Mouse (Mus musculus) cerebellum, adult 9-10 months (tissue): ENCODE data around the gene Bach1.
A peak's percentile ranks its signal among the peaks of the same experiment; 100 is the strongest.

Experiments used
- DNase-seq: peaks from one replicate; pipeline ENCODE4 v3.0.0; 2022

Bach1 gene

GRCm38 (mm10) chr16:87715221-87715620, 16.5 kb downstream of the Bach1 start:
- no peak for DNase-seq

DNA sequence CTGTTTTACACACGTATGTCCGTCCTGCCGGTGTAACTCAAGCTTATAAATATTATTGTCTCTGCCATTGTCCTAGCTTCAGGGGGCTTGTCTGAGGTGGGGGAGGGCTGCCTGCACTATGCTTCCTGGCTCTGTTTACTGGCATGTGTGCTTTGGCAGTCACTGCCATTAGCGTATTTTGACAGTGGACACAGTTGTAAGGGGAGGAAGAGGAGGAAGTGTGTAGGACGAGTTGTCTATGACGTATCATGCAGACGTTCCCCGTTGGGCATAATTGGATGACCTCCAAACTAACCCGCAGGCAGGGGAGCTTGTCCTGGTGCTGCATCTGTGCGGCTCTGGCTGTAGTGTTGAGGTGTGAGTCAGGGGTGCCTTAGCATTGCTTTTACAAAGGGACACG, 17.5 kb downstream of the Bach1 start:
- no peak for DNase-seq

DNA sequence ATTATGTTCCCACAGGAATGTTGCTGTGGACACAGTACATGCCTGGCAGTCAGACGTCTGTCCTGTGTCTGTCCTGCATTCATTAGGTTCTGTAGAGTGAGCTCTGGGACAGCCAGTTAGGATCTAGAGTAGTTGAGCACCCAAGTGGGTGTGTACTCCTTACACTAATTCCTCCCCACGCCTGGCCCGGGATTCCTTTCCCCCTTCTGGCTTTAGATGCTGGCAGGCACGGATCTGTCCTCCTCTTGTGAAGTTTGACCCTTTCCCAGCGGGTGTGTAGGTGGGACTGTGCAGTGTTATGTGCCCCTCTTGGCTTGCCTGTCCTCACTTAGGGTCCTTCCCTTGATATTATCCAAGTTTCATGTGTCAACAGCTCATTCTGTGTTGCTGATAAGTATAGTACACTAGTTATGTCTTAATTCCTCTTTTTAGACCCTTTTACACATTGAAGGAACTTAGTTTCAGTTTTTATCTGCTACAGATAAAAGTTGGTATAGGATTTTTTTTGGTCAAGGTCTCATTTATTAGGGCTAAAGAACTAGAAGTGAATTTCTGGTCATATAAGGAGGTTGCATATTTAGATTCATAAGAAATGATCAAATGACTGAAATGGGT, 18.4 kb downstream of the Bach1 start:
- DNase-seq, result no peak

- DNase-seq, result no peak
These were observed 20.3 kb downstream of the Bach1 start for GRCm38 (mm10) chr16:87719071-87719470.

GRCm38 (mm10) chr16:87719688-87720283, 21.0 kb downstream of the Bach1 start:
- DNase-seq, result no peak

DNA sequence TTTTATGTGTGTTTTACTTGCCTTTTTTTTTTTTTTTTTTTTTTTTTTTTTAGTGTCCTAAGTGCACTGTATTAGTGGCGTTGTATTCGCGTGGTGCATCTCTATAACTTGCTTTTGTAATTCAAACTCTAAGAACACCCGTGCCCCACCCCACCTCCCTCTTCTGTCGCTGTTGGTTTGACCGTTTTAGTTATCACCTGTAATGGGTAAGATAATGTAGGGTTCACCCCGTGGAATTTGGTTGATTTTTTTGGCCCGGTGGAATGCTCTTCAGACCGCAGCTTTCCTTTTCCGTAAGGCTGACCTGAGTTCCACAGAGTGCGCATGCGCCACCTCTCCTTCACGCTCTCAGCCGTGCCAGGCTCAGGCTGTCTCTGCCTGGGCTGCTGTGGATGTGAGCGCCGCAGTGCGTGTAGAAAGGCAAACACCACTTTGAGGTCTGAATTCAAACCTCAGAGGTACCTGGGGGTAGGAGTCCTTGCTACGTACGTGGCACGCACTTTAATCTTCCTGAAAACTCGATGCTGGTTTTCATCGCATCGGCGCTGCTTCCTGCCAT, 22.2 kb downstream of the Bach1 start:
- DNase-seq, result no peak

DNA sequence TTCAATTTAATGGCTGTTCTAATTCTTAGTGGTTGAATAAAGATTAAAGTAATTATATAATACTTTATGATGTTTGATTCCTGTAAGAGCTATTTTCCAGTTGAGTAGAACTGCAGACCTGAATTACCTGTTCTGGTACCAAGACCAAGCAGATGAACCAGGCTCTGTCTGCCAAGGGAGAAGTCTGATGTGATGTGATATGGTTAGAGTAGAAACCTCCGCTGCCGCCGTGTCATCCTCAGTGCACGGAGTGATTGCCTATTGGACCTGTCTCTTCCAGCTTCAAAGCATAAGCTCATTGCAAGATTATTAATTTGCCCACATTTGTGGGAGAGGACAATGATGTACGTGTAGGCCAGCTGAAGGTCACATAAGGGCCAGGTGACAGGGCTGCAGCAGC, 24.1 kb downstream of the Bach1 start:
- DNase-seq, result peak; percentile 37

DNA sequence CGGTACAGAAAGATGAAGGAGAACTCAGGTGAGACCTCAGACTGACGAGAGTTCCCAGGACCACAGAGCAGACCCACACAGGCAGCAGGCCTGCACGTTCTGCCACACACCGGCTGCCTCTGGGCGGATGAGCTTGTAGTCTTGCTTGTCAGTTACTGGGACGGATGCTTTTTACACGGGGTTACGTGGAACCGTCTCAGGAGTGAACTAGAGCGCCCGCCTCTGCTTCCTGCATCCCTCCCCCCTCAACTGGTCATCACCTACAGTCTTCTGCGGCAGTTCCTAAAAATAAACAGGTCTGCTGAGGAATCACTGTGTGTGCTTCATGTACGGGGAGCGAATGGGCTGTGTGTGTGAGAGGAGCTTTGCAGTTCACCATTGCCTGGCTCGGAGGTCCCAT, 24.7 kb downstream of the Bach1 start:
- no peak for DNase-seq

DNA sequence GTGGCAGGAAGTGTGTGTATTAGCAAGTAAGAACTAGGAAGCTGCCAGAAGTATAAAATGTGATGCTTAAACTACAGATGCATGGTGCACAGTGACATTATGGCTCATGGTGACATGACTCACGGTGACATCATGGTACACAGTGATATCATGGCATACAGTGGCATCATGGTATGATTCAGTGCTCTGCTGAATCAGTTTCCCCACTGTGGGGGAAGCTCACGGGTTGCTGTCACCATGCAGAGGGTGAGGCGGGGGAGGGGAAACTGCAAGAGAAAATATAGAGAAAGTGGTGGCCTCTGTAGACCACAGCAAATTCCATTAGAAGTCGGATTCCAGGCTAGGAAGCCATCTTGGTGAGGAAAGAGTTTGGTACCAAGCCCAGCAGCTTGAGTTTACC, 26.1 kb downstream of the Bach1 start:
- DNase-seq, result no peak

GRCm38 (mm10) chr16:87725241-87725640, 26.5 kb downstream of the Bach1 start:
- DNase-seq, result no peak

GRCm38 (mm10) chr16:87725963-87726362, 27.2 kb downstream of the Bach1 start:
- no peak for DNase-seq

- no peak for DNase-seq
These were observed 27.6 kb downstream of the Bach1 start for GRCm38 (mm10) chr16:87726369-87726768.

DNA sequence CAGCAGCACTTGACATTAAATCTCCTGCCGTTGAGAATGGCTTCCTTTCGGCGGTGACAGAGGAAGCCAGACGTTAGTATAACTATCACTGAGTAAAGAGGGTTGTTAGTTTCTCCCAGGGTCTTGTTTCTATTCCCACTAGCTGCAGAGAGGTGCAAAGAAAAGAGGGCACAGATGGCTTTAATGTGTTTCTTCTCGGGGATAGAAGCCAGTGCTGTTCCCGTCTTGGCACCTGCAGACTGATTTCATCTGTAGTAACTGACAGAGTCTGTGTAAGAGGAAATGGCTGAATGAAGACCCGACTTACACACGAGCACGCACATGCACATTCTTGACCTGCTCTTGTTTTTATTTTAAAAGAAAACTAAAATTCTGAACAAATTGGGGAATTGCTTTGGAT, 28.5 kb downstream of the Bach1 start:
- DNase-seq, result no peak

DNA sequence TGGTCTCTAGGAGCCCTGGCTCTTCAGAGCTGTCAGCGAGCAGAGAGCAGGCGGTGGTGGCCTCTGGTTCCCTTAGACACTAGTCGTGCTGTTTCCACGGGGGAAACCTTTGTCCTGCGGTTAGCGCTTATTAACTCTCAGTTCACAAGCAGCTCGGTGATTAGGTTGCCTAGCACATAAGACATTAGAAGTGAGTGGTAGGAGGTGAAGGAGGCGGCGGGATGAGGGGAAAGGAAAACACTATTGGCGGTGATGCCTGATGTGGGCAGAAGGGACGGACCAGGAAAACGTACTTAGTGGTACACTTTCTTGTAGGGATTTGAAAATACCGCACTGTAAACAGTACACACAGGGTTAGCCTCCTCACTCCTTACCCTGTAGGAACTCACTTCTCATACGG, 29.2 kb downstream of the Bach1 start:
- DNase-seq, result no peak

GRCm38 (mm10) chr16:87728703-87729102, 30.0 kb downstream of the Bach1 start:
- DNase-seq, result no peak

GRCm38 (mm10) chr16:87729469-87729868, 30.7 kb downstream of the Bach1 start:
- DNase-seq, result no peak

DNA sequence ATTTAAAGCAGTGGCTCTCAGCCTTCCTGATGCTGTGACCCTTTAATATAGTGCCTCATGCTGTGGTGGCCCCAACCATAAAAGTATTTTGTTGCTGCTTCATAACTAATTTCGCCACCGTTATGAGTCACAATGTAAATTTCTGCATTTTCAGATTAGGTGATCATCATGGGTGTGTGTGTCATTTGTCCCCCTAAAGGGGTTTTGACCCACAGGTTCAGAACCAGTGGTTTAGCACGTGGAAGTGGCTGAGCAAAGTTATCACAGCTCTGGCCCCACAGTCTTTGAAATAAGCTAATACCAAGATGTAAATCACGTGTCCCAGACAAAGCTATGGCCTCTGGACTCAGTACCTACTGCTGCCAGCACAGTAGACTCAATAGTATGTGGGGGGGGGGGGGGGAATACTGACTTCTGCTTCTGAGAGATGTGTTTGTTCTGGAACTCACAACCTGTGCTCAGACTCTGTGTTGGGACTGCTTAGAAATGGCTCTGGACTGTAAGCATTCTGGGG, 36.2 kb downstream of the Bach1 start:
- no peak for DNase-seq

DNA sequence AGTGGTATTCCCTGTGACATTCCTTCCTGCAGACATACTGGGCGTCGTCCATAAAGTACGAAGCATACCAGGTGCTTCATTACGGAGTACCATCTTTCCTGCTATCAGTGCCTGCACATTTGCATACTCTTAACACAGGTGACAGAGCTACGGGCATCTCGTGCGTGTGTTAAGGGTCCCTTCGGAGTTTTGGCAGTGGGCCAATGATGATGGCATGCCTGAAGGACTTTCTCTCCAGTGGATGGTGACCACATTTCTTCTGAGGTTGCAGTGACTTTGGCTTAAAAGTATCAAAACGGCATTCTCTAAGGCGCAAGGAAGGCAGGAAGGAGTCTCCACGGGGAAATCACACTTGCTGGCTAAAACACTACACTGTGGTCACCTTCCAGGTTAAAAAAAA, 37.4 kb downstream of the Bach1 start:
- no peak for DNase-seq

- no peak for DNase-seq
These were observed 38.6 kb downstream of the Bach1 start for GRCm38 (mm10) chr16:87737296-87737695.

GRCm38 (mm10) chr16:87737842-87738639, 39.3 kb downstream of the Bach1 start:
- DNase-seq, result no peak

DNA sequence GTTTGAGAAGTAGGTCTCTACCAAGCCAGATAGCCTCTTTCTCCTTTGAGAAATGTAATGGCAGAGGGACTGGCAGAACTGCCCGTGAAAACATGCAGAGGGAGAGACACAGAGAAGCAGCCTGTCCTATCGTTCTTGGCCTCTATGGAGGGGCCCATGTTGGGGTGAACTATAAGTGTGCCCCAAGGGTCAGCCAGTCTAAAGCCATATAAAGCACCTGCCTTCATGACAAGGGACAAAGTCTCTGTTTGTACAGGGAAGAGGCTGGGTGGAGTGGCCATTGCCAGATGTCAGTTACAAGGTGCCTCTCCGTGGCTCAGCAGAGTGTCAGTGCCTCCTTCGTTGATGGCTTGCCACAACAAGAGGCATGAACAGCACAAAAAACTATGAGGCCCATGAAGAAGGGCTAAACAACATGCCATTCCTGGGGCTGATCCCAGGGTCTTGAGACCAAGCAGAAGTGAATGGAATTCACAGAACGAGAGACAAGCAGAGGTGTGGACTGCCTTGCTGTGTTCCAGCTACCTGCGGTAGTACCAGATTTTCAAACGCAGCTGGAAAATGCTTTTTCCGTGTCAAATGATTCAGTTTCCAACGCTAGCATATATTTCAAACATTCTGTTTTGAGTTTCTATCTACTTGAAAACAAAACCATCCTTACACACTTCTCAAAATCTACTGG, 42.4 kb downstream of the Bach1 start:
- no peak for DNase-seq

- DNase-seq, result no peak
These were observed 44.9 kb downstream of the Bach1 start for GRCm38 (mm10) chr16:87743661-87744060.

GRCm38 (mm10) chr16:87744338-87744737, 45.6 kb downstream of the Bach1 start:
- no peak for DNase-seq
